Mouse (Mus musculus) kidney, embryonic 16.5 days (tissue): Measurements from ENCODE around the gene Aqp2. TPM values are rescaled to one million over a fixed set of nuclear protein-coding genes. Genes with fewer than 3 reads are reported as not detected.

Experiments used
- polyA plus RNA-seq: library from polyadenylated mRNA; unstranded; fragments of >200 nt; fragmentation: Nextera tagmentation; extraction: Ambion mirVana; gene quantifications from 2 replicates; pipeline ENCODE4 v1.2.1, GENCODE M21; 2015

The Aqp2 gene
- polyA plus RNA-seq, 1 experiment from 2014 or later = 159 TPM

Other genes starting within 250 kb of the Aqp2 start
- gene Fmnl3, start 208.6 kb upstream of the Aqp2 start, polyA plus RNA-seq = 27.1 and 29.8 TPM in 2 replicates
- 634 and 653 TPM in 2 replicates for gene Tmbim6, start 186.2 kb upstream of the Aqp2 start, polyA plus RNA-seq
- 9.3 and 10.9 TPM in 2 replicates for gene Nckap5l, start 121.3 kb upstream of the Aqp2 start, polyA plus RNA-seq
- gene Bcdin3d, start 104.3 kb upstream of the Aqp2 start, polyA plus RNA-seq = 16.8 and 18.2 TPM in 2 replicates
- gene Faim2, start 50.9 kb upstream of the Aqp2 start, polyA plus RNA-seq = 0.32 and 0.50 TPM in 2 replicates
- 3.7 and 5.0 TPM in 2 replicates for gene Aqp5, start 11.7 kb downstream of the Aqp2 start, polyA plus RNA-seq
- gene Aqp6, start 22.3 kb downstream of the Aqp2 start, polyA plus RNA-seq = 0.10 TPM in 1 of 2 replicates, not detected in the other
- gene Racgap1, start 72.6 kb downstream of the Aqp2 start, polyA plus RNA-seq = 143 and 157 TPM in 2 replicates
- gene Asic1, start 91.3 kb downstream of the Aqp2 start, polyA plus RNA-seq = 1.7 TPM in 2 replicates
- gene Smarcd1, start 123.1 kb downstream of the Aqp2 start, polyA plus RNA-seq = 49.8 and 56.3 TPM in 2 replicates
- gene Gm17349, start 126.4 kb downstream of the Aqp2 start, polyA plus RNA-seq = not detected in 2 replicates
- gene Gpd1, start 138.5 kb downstream of the Aqp2 start, polyA plus RNA-seq = 45.4 and 46.1 TPM in 2 replicates
- gene Cox14, start 146.6 kb downstream of the Aqp2 start, polyA plus RNA-seq = 193 and 197 TPM in 2 replicates
- gene Cers5, start 193.8 kb downstream of the Aqp2 start, polyA plus RNA-seq = 86.2 and 87.2 TPM in 2 replicates